Mouse (Mus musculus) kidney, embryonic 14.5 days (tissue): ENCODE measurements at regions not wholly inside any gene's neighbourhood (a gene's known extent, or its start where the extent isn't known, plus 50 kb on each side); places are given as distances from the start of the nearest gene placed in this dataset.

Experiments
- ATAC-seq: fragments of 200-750 bp; cut with Nextera tagmentation; 2 replicates; pipeline ENCODE4 v1.8.0; 2017; ENCODE audit warnings: moderate number of reproducible peaks, mild to moderate bottlenecking, moderate TSS enrichment, moderate library complexity; ENCODE audit not compliant: low FRiP score, low TSS enrichment
- H3K27ac ChIP-seq: fragments of 300-500 bp; sonication (generic); 2 replicates; pipeline ENCODE4 v1.5.1; 2014; ENCODE audit warnings: low read depth, mild to moderate bottlenecking, low read length, moderate library complexity, mixed read lengths
- H3K27me3 ChIP-seq: fragments of 300-500 bp; sonication (generic); 2 replicates; pipeline ENCODE4 v1.6.1; 2014; ENCODE audit warnings: mild to moderate bottlenecking, low read length; ENCODE audit not compliant: control insufficient read depth, insufficient read depth
- H3K36me3 ChIP-seq: fragments of 300-500 bp; sonication (generic); 2 replicates; pipeline ENCODE4 v1.6.1; 2014; ENCODE audit warnings: low read length, mixed read lengths; ENCODE audit not compliant: control insufficient read depth, insufficient read depth
- H3K4me1 ChIP-seq: fragments of 300-500 bp; sonication (generic); 2 replicates; pipeline ENCODE4 v1.6.1; 2014; ENCODE audit warnings: low read length, mixed read lengths; ENCODE audit not compliant: control insufficient read depth, insufficient read depth
- H3K4me2 ChIP-seq: fragments of 300-500 bp; sonication (generic); replicated peaks from 2 replicates; pipeline ENCODE4 v1.6.1; 2014; ENCODE audit warnings: low read depth, mild to moderate bottlenecking, low read length
- H3K4me3 ChIP-seq: fragments of 300-500 bp; sonication (generic); 2 replicates; pipeline ENCODE4 v1.5.1; 2014; ENCODE audit warnings: mild to moderate bottlenecking, low read length
- H3K9ac ChIP-seq: fragments of 300-500 bp; sonication (generic); 2 replicates; pipeline ENCODE4 v1.6.1; 2014; ENCODE audit warnings: low read depth, mild to moderate bottlenecking, low read length, moderate library complexity
- H3K9me3 ChIP-seq: fragments of 300-500 bp; sonication (generic); 2 replicates; pipeline ENCODE4 v1.6.1; 2016; ENCODE audit warnings: low read length; ENCODE audit not compliant: control insufficient read depth
- WGBS: fragments of 180-500 bp; shearing (Covaris S2); extraction: QIAGEN DNeasy Blood & Tissue Kit; methylation state at CpG from one replicate; pipeline ENCODE4 v1.1.7; 2014; 5-methylcytosine and 5-hydroxymethylcytosine counted together

DNA sequence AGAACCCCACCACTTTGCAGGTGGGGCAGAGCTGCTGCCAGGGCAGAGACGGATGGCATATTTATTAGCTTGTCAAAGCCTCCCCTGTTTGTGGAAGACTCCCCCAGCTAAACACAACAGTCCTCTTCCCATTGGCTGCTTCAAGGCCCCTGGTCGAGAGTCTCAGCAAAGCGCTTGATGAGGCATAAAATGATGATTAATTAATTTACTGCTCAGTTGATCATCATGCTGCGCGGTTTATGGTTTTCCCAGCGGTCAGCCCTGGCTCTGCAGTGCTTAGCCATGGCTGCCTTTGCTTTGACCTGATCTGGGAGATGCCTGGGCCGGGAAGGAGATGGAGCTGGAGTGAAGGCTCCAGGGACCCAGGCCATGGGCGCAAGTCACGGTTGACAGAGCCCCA lies 98.5 kb downstream of the Irx2 start:
- 5% methylated on average over 9 of the region's 9 CpGs for WGBS
- Histone ChIP-seq H3K4me3 (no peak overlapping the region), H3K4me1 (no peaks in the 10 kb centered on the region), H3K9me3 (no peaks in the 10 kb centered on the region), H3K9ac (no peak overlapping the region), H3K4me2 (no peak overlapping the region; the same call in 1 of the 2 replicates), H3K27me3 (peaks cover 14% of the 10 kb centered on the region; the same call in 1 of the 2 replicates), H3K36me3 (no peaks in the 10 kb centered on the region), H3K27ac (no peak overlapping the region)
- peak; percentile 91 for ATAC-seq

DNA sequence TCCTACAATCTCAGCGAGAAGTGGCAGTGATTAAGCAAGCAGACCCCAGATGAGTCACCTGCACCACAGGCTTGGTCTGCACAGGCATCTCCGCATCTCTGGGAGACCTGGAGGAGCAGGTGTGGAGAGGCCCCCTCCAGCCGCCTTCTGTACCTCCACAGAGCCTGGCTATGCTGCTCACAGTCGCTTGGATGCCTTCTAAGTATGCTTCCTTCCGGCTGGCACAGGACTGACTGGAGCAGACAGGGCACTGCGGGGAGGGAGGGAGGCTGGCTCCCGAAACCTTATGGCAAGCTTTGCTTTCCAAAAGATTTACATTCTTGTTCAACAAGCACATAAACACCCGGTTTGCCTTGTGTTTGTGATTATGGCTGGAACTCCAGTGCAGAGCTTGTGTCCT lies 107.3 kb downstream of the Irx2 start:
- no peak for ATAC-seq
- Histone ChIP-seq H3K4me1 (no peaks in the 10 kb centered on the region), H3K4me3 (no peak overlapping the region), H3K9me3 (no peaks in the 10 kb centered on the region), H3K9ac (no peak overlapping the region), H3K4me2 (no peak overlapping the region), H3K36me3 (no peaks in the 10 kb centered on the region), H3K27me3 (0 out of 2 replicates have a peak, but pooled peaks cover 4% of the 10 kb centered on the region), H3K27ac (no peak overlapping the region)
- WGBS, result 76% methylated on average over 8 of the region's 8 CpGs

GRCm38 (mm10) chr13:72736992-72737391 lies 108.4 kb downstream of the Irx2 start:
- Histone ChIP-seq H3K36me3 (no peaks in the 10 kb centered on the region), H3K4me2 (no peak overlapping the region), H3K9me3 (no peaks in the 10 kb centered on the region), H3K4me3 (no peak overlapping the region), H3K9ac (no peak overlapping the region), H3K27ac (no peak overlapping the region), H3K27me3 (0 out of 2 replicates have a peak, but pooled peaks cover 2% of the 10 kb centered on the region), H3K4me1 (no peaks in the 10 kb centered on the region)
- no peak for ATAC-seq
- WGBS, result 79% methylated on average over 8 of the region's 8 CpGs

DNA sequence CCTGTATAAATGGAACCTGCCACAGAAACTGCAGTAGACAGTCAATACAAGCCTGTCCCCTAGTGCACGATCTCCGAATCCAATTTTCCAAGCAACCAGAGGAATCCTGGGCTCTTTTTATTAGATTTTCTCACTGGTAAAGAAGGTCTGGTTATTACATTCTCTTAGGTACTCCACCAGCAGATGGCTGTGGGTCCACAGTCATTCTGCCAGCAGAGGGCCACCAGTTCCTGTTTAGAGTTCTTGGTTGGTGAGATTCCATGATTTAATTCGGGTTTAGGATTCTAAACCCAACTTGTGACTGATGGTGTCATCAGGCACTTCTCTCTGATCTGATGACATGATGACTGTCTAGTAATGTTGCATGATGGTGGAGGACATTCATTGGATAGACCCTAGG lies 118.6 kb downstream of the Irx2 start:
- Histone ChIP-seq H3K27me3 (no peaks in the 10 kb centered on the region), H3K9ac (no peak overlapping the region), H3K4me1 (no peaks in the 10 kb centered on the region), H3K27ac (no peak overlapping the region), H3K36me3 (no peaks in the 10 kb centered on the region), H3K9me3 (no peaks in the 10 kb centered on the region), H3K4me3 (no peak overlapping the region), H3K4me2 (no peak overlapping the region)
- 82% methylated on average over 3 of the region's 3 CpGs for WGBS
- no peak for ATAC-seq

DNA sequence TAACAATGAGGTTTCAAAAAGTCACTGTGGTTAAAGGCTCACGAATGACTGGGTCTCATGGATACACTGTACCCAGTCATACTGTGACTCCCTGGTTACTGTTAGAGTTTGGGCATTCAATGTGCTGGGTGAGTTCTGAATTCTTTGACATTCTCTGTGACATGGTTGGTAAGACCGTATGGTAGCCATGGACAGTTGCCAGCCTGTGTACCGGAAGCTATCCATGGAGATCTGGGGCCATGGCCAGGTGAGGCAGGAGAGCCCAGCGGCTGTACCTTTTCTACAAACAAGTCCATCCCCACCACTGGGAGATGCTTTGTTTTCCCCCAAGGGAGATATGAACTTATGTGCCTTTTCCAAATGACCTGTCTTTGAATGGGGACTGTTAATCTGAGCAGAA lies 126.4 kb downstream of the Irx2 start:
- H3K4me3 ChIP-seq, result no peak overlapping the region
- H3K4me2 ChIP-seq, result no peak overlapping the region
- no peaks in the 10 kb centered on the region for H3K27me3 ChIP-seq
- WGBS, result 91% methylated on average over 4 of the region's 4 CpGs
- H3K27ac ChIP-seq, result no peak overlapping the region
- no peak overlapping the region for H3K9ac ChIP-seq
- no peaks in the 10 kb centered on the region for H3K4me1 ChIP-seq
- ATAC-seq, result no peak
- H3K36me3 ChIP-seq, result no peaks in the 10 kb centered on the region
- H3K9me3 ChIP-seq, result no peaks in the 10 kb centered on the region

DNA sequence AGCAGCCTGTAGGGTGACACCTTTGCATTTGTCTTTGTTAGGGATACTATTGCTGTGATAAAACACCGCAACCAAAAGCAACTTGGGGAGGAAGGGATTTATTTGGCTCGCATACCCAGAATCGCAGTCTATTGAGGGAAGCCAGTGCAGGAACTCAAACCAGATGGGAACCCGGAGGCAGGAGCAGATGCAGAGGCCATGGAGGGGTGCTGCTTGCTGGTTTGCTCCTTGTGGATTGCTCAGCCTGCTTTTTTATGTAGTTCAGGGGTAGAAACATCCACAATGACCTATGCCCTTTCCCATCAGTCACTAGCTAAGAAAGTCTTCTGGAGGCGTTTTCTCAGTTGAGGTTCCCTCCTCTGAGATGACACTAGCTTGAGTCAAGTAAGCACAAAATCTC lies 133.9 kb downstream of the Irx2 start:
- WGBS, result 77% methylated on average over 5 of the region's 5 CpGs

DNA sequence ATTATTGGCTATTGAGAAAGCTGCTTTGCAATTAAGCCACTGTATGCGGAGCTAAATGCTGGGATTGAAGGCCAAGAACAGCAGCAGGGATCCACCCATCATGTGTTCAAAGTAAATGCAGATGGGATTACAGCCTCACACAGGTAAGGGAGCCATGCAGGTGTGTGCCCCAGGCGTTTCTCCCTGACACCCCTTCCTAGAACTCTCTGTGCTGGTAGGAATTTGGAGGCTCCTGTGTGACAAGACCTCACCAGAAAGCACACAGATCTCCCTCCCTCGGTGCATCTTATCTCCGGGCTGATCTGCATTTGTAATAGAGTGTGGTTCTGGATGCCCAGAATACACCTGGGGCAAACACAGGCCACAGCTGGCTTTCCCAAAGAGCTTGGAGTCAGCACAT lies 134.7 kb downstream of the Irx2 start:
- no peak for ATAC-seq
- no peak overlapping the region for H3K4me2 ChIP-seq
- no peak overlapping the region for H3K4me3 ChIP-seq
- no peaks in the 10 kb centered on the region for H3K4me1 ChIP-seq
- H3K36me3 ChIP-seq, result no peaks in the 10 kb centered on the region
- no peaks in the 10 kb centered on the region for H3K9me3 ChIP-seq
- no peak overlapping the region for H3K27ac ChIP-seq
- no peaks in the 10 kb centered on the region for H3K27me3 ChIP-seq
- H3K9ac ChIP-seq, result no peak overlapping the region
- 58% methylated on average over 4 of the region's 4 CpGs for WGBS

More for the DNA sequence above, 133.9 kb downstream of the Irx2 start:
- Histone ChIP-seq H3K36me3 (no peaks in the 10 kb centered on the region), H3K9ac (no peak overlapping the region), H3K27ac (no peak overlapping the region), H3K4me2 (no peak overlapping the region), H3K4me3 (no peak overlapping the region), H3K9me3 (no peaks in the 10 kb centered on the region), H3K4me1 (no peaks in the 10 kb centered on the region), H3K27me3 (no peaks in the 10 kb centered on the region)
- ATAC-seq, result no peak

DNA sequence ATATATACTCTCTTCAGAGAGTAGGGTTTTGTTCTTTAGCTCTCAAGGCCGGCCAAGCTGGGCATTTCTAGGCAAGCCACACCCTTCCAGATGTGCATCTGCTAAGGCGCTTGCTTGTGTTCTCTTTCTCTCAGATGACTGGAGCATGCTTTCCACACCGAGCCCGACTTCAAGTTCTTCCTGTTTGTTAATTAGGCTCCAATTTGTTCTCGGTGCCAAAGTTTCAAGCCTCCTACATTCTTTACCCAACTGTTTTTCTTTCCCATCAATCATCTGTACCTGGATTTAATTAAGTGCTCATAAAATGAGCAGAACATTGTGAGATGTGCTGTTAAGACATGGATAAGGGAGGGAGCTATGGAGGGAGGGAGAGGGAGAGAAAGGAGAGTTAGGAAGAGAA lies 138.7 kb downstream of the Irx2 start:
- H3K9me3 ChIP-seq, result no peaks in the 10 kb centered on the region
- H3K4me2 ChIP-seq, result no peak overlapping the region
- no peaks in the 10 kb centered on the region for H3K36me3 ChIP-seq
- no peak overlapping the region for H3K27ac ChIP-seq
- H3K4me1 ChIP-seq, result no peaks in the 10 kb centered on the region
- H3K9ac ChIP-seq, result no peak overlapping the region
- ATAC-seq, result no peak
- no peaks in the 10 kb centered on the region for H3K27me3 ChIP-seq
- 39% methylated on average over 5 of the region's 5 CpGs for WGBS
- no peak overlapping the region for H3K4me3 ChIP-seq

- Histone ChIP-seq H3K4me2 (no peak overlapping the region), H3K4me1 (no peaks in the 10 kb centered on the region), H3K9me3 (no peaks in the 10 kb centered on the region), H3K36me3 (no peaks in the 10 kb centered on the region), H3K27me3 (no peaks in the 10 kb centered on the region), H3K27ac (no peak overlapping the region), H3K9ac (no peak overlapping the region), H3K4me3 (no peak overlapping the region)
- WGBS, result 64% methylated on average over 12 of the region's 12 CpGs
- ATAC-seq, result no peak
Observed at GRCm38 (mm10) chr13:72769007-72769595, 140.5 kb downstream of the Irx2 start.
